8 mouse cellular contexts compared by ENCODE assay signal in genomic region chr15:84168170-84169161, GRCm38 (mm10). TPM values are rescaled to one million over a fixed set of nuclear protein-coding genes. Genes with fewer than 3 reads are reported as not detected.
A peak's percentile ranks its signal among the peaks of the same experiment; 100 is the strongest.
DNase-seq lines count a peak whose midpoint lies in the region; ATAC-seq and TF ChIP-seq lines count a peak whose summit lies in the region.

No protein-coding gene starts in this region.

- 2% methylated on average over 28 of the region's 28 CpGs for WGBS in embryonic facial prominence, embryonic 10.5 days
- WGBS in heart, embryonic 12.5 days: 1% methylated on average over 28 of the region's 28 CpGs
- 2% methylated on average over 28 of the region's 28 CpGs for WGBS in kidney, embryonic 15.5 days

- DNase-seq in ES-E14 (ENCODE audit: low read depth, low spot score): no peak
- peak; percentile 36 for DNase-seq in embryonic facial prominence, embryonic 10.5 days (ENCODE audit: low spot score)
- DNase-seq in lung, postnatal 10 days: peak; percentile 61
- DNase-seq in right cerebral cortex, postnatal 25 days: peak; percentile 38
- no peak for DNase-seq in spleen, postnatal 10 days (ENCODE audit: low spot score in 2 of 2)

- H3K4me2 ChIP-seq in heart, embryonic 12.5 days: peak overlapping the region; percentile 93
- H3K4me2 ChIP-seq in kidney, embryonic 15.5 days: peak overlapping the region; percentile 95

- H3K9ac ChIP-seq in ES-E14 (ENCODE audit: insufficient read depth, low read depth, low read length, poor library complexity, severe bottlenecking): peak overlapping the region; percentile 73
- H3K9ac ChIP-seq in heart, embryonic 12.5 days: peak overlapping the region; percentile 62
- peak overlapping the region; percentile 40 for H3K9ac ChIP-seq in kidney, embryonic 15.5 days

- in situ Hi-C loops in ES-E14 (cut with MboI; ENCODE audit: low sequenced_read_pairs in 2 of 2, unreplicated experiment in 2 of 2): no loop called here

- H3K4me3 ChIP-seq in ES-E14 (ENCODE audit: insufficient read depth in 1 of 2, low read depth in 1 of 2, low read length in 2 of 2, poor library complexity in 1 of 2, severe bottlenecking in 1 of 2): peak overlapping the region; percentile 78 to 82
- H3K4me3 ChIP-seq in embryonic facial prominence, embryonic 10.5 days: peak overlapping the region; percentile 73
- H3K4me3 ChIP-seq in heart, embryonic 12.5 days: peak overlapping the region; percentile 52
- peak overlapping the region; percentile 49 for H3K4me3 ChIP-seq in kidney, embryonic 15.5 days (replicated peaks)

- H3K27me3 ChIP-seq in embryonic facial prominence, embryonic 10.5 days (replicated peaks; ENCODE audit: low read depth, poor library complexity, severe bottlenecking): peaks cover 20% of the 10 kb centered on the region
- H3K27me3 ChIP-seq in heart, embryonic 12.5 days (replicated peaks): peaks cover 12% of the 10 kb centered on the region
- peaks cover 20% of the 10 kb centered on the region for H3K27me3 ChIP-seq in kidney, embryonic 15.5 days

- peak; percentile 62 for ATAC-seq in CD4-positive, CD25-positive, alpha-beta regulatory T cell, adult 4 months
- ATAC-seq in heart, embryonic 12.5 days (ENCODE audit: insufficient number of reproducible peaks, low FRiP score): peak; percentile 28; the same call in 1 of the 2 replicates
- peak; percentile 30; the same call in 1 of the 2 replicates for ATAC-seq in kidney, embryonic 15.5 days (replicated peaks; ENCODE audit: low FRiP score)

- peaks cover 2 to 14% of the 10 kb centered on the region in 2 experiments; a peak in 2 of 4 replicates for H3K4me1 ChIP-seq in ES-E14 (ENCODE audit: control insufficient read depth in 2 of 2, insufficient read depth in 2 of 2, low read length in 2 of 2, poor library complexity in 1 of 2)
- peaks cover 23% of the 10 kb centered on the region for H3K4me1 ChIP-seq in embryonic facial prominence, embryonic 10.5 days
- peaks cover 14% of the 10 kb centered on the region for H3K4me1 ChIP-seq in heart, embryonic 12.5 days (replicated peaks)
- peaks cover 19% of the 10 kb centered on the region for H3K4me1 ChIP-seq in kidney, embryonic 15.5 days

- no peaks in the 10 kb centered on the region for H3K36me3 ChIP-seq in ES-E14 (ENCODE audit: control insufficient read depth, insufficient read depth, low read length, poor library complexity, severe bottlenecking)
- no peaks in the 10 kb centered on the region for H3K36me3 ChIP-seq in embryonic facial prominence, embryonic 10.5 days (replicated peaks)
- no peaks in the 10 kb centered on the region for H3K36me3 ChIP-seq in heart, embryonic 12.5 days
- H3K36me3 ChIP-seq in kidney, embryonic 15.5 days: no peaks in the 10 kb centered on the region

- no peaks in the 10 kb centered on the region for H3K9me3 ChIP-seq in ES-E14 (ENCODE audit: control insufficient read depth, insufficient read depth, low read depth, low read length)
- H3K9me3 ChIP-seq in embryonic facial prominence, embryonic 10.5 days: no peaks in the 10 kb centered on the region
- no peaks in the 10 kb centered on the region for H3K9me3 ChIP-seq in heart, embryonic 12.5 days (replicated peaks)
- H3K9me3 ChIP-seq in kidney, embryonic 15.5 days (replicated peaks): no peaks in the 10 kb centered on the region

- no peak overlapping the region for H3K27ac ChIP-seq in ES-E14 (ENCODE audit: insufficient read depth, low read depth, low read length, poor library complexity, severe bottlenecking)
- peak overlapping the region; percentile 67; the same call in 1 of the 2 replicates for H3K27ac ChIP-seq in embryonic facial prominence, embryonic 10.5 days (replicated peaks)
- H3K27ac ChIP-seq in heart, embryonic 12.5 days (ENCODE audit: poor library complexity, severe bottlenecking): no peak overlapping the region
- no peak overlapping the region for H3K27ac ChIP-seq in kidney, embryonic 15.5 days

TF ChIP-seq in ES-E14, 5 proteins besides CTCF, POLR2A, EP300 and RAD21:
- TF ChIP-seq CHD2 (IDR thresholded peaks at IDR 0.05; ENCODE audit: low read depth, low read length): no peak
- TF ChIP-seq HCFC1 (IDR thresholded peaks at IDR 0.05; ENCODE audit: borderline replicate concordance, insufficient read depth, low read length): no peak

RNA-seq across cellular contexts. Expression of gene Pnpla3, which starts 0.8 kb away (rescaled TPM):
- polyA plus RNA-seq in CD4-positive, CD25-positive, alpha-beta regulatory T cell, adult 4 months (2017; shearing (Covaris generic)): 1 to 10 TPM in 1 of 2 experiments, not detected in 1; 1.9 TPM
- 3.6 and 4.1 TPM in 2 replicates for total RNA-seq in ES-E14 (2012; rRNA removed)
- polyA plus RNA-seq in embryonic facial prominence, embryonic 10.5 days (2016; fragmentation: Nextera tagmentation; extraction: Ambion mirVana): 0.89 and 1.5 TPM in 2 replicates
- polyA plus RNA-seq in heart, embryonic 12.5 days (2016; fragmentation: Nextera tagmentation; extraction: Ambion mirVana): 0.60 and 1.1 TPM in 2 replicates
- 0.45 and 1.1 TPM in 2 replicates for polyA plus RNA-seq in kidney, embryonic 15.5 days (2015; fragmentation: Nextera tagmentation; extraction: Ambion mirVana)

RNA-seq across cellular contexts. Expression of gene Samm50, which starts 23.6 kb away (rescaled TPM):
- 10 to 100 TPM; 44.3 to 56.1 TPM for polyA plus RNA-seq in CD4-positive, CD25-positive, alpha-beta regulatory T cell, adult 4 months (2017; shearing (Covaris generic))
- total RNA-seq in ES-E14 (2012; rRNA removed): 107 TPM in 2 replicates
- polyA plus RNA-seq in embryonic facial prominence, embryonic 10.5 days (2016; fragmentation: Nextera tagmentation; extraction: Ambion mirVana): 113 TPM in 2 replicates
- polyA plus RNA-seq in heart, embryonic 12.5 days (2016; fragmentation: Nextera tagmentation; extraction: Ambion mirVana): 122 and 125 TPM in 2 replicates
- 127 and 132 TPM in 2 replicates for polyA plus RNA-seq in kidney, embryonic 15.5 days (2015; fragmentation: Nextera tagmentation; extraction: Ambion mirVana)

RNA-seq across cellular contexts. Expression of gene Pnpla5, which starts 45.5 kb away (rescaled TPM):
- not detected for polyA plus RNA-seq in CD4-positive, CD25-positive, alpha-beta regulatory T cell, adult 4 months (2017; shearing (Covaris generic))
- 0.11 and 0.13 TPM in 2 replicates for total RNA-seq in ES-E14 (2012; rRNA removed)
- polyA plus RNA-seq in embryonic facial prominence, embryonic 10.5 days (2016; fragmentation: Nextera tagmentation; extraction: Ambion mirVana): not detected in 2 replicates
- not detected in 2 replicates for polyA plus RNA-seq in heart, embryonic 12.5 days (2016; fragmentation: Nextera tagmentation; extraction: Ambion mirVana)
- not detected in 2 replicates for polyA plus RNA-seq in kidney, embryonic 15.5 days (2015; fragmentation: Nextera tagmentation; extraction: Ambion mirVana)

Comparison
In these comparisons a context has a peak if more than half of its experiments do, and no peak if none do; other contexts are left out.
1. DNase-seq: peak in embryonic facial prominence, embryonic 10.5 days (single experiment), lung, postnatal 10 days (single experiment) and right cerebral cortex, postnatal 25 days (single experiment); none in ES-E14 (single experiment) and spleen, postnatal 10 days (0 of 2).
2. Peak in every context shown above with its lines, with median percentiles within 50 percentile points of each other: ATAC-seq, H3K4me3 ChIP-seq and H3K9ac ChIP-seq.